Mouse (Mus musculus): ENCODE results near the gene Serpinb1c.
A peak's percentile ranks its signal among the peaks of the same experiment; 100 is the strongest.
"Not testable (repeated sequence)": the region's sequence is repeated elsewhere in the genome, so short reads cannot be mapped to it uniquely, and the experiment has no call there.

The Serpinb1c gene

DNA sequence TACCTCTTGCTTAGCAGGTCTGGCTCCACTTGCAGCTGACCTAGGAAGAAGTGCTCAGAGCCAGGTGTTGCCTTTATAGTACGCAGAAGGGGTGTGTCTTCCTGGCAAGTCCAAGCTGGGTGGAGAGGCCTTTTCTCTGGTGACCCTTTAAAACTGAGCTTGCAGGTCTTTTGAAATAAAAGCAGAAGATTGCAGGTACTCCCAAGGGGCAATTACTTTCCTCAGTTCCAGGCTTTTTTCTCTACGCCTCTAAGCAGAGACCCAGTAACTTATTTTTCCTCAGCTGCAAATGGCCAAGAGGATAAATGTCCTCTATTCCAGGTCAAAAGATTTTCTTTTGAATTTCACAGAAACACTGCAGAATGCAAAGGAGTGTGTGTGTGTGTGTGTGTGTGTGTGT, at the start of gene Serpinb1c:
Serpinb1c (minus strand) TSS at position 101 of the 400 bp plus-strand sequence.
- no peak for DNase-seq (ENCODE audit: low spot score)

DNA sequence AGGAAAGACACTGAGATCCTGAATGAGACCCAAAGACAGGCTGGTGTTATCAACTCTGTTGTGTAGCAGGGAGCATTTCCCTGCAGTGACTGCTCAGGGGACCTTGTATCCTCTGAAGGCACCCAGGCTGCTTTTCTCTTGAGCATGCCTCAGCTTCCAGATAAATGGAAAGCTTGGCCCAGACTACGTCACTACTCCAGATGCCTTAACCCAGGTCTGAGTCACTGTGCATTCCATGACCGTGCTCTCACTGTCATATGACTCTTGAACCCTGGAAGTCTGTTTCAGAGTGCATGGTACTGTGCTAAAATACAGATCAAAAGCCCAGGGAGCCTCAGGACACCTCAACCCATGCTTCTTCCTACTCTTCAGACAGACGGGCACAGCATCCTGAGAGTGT, 41.2 kb upstream of the Serpinb1c start:
- DNase-seq (ENCODE audit: low spot score) = not testable (repeated sequence)

DNA sequence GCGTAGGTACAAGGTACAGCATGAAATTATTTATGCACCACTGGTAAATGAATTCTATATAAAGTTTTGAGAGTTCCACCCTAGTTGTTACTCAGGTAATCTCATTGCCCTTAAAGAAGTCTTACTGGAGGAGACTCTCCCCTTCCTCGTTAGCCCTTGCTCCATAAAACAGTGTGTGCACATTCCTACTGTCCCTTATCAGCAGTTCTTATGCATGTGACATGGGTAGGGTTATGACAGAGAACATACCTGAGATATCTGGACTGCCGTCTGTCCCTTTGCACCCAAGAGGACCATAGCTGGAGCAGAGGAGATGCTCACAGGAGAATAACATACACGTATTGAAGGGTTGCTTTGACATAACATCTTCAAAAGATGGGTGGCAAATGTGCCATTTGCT, 40.3 kb upstream of the Serpinb1c start:
- not testable (repeated sequence) for DNase-seq (ENCODE audit: low spot score)

DNA sequence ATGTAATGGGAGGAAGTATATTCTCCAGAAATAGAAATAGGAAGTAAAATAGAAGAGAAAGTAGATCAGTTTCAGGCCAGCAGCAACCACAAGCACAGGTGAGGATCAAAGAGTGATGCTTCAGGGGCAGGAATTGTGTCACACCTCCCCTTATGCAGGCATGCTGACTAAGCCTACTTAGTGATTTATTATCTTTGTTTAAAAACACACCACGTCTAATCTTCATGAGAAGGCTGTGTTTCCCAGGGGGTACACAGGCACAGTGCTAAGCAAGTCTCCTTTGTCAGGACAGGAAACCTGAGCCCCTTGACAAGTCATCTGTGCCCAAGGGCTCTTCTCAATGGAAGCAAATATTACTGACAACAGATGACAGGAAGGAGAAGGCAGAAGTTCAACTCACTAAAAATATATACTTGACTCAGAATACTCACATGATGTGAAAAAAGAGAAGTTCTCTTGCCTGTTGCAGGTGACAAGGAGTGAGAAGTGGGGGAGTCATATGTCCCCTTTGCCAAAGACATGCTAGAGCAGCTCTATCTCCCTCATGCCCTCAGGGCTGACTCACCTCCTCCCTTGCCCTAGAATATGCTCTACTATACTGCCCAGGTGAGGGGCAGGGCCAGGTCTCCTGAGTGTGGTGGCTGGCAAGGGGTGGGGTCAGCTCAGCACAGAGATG, 36.8 kb upstream of the Serpinb1c start:
- no peak for DNase-seq (ENCODE audit: low spot score)

DNA sequence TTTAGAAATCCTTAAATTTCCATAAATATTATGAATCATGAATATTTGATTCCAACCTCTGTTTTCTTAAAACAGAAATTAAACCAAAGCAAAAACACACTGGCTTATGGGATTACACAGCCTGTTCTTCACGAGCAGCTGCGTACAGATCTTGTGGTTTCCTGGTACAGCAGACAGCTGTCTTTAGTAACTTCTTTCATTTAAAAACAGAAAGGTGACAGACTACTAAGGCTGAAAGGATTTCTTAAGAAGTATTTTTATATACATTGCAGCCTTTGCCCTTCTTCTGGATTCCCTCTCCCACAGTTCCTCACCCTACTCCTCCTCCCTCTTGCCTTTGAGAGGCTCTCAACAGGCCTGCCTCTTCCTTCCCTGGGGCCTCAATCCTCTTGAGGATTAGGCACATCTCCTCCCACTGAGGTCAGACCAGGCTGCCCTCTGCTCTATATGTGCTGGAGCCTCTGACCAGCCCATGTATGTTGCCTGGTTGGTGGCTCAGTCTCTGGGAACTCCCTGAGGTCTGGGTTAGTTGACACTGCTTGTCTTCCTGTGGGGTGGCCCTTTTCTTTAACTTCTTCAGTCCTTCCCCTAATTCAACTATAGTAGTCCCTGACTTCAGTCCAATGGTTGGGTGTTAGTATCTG, 31.2 kb upstream of the Serpinb1c start:
- DNase-seq (ENCODE audit: low spot score) = no peak

DNA sequence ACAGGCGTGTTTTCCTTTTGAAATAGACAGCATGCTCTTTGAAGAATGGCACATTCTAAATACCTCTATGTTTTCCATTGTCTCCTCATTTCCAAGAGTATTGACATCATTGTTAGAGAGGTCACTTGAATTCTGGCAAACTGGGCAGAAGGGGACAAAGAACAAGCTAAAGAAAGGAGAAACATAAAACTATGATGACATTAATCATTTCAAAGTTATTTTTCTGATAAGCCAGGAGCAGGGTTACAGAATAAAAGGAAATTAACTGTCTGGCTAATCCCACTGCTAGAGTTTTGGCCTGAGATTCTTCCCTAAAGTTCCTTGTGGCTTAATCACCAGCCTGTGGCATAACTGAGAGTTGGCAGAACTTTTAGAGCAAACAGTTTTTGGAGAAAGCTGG, 29.2 kb upstream of the Serpinb1c start:
- no peak for DNase-seq (ENCODE audit: low spot score)

DNA sequence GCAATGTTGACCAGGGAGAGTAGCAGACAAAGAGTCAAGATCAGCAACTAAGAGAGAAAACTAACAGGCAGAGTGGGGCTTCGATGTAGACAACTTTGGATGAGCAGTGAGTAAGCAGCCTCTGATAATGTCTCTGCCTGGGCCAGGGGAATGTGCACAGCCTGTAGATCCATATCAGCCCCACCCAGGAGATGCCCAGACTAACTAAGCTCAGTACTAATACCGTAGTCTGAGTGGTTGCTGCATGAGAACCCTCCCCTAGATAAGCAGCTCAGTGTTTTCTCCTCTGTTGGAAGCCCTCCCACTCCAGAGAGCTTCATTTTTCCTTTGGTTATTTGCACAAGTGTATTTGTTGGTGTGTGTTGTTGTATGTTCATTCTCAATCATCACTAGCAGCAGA, 28.6 kb upstream of the Serpinb1c start:
- no peak for DNase-seq (ENCODE audit: low spot score)

DNA sequence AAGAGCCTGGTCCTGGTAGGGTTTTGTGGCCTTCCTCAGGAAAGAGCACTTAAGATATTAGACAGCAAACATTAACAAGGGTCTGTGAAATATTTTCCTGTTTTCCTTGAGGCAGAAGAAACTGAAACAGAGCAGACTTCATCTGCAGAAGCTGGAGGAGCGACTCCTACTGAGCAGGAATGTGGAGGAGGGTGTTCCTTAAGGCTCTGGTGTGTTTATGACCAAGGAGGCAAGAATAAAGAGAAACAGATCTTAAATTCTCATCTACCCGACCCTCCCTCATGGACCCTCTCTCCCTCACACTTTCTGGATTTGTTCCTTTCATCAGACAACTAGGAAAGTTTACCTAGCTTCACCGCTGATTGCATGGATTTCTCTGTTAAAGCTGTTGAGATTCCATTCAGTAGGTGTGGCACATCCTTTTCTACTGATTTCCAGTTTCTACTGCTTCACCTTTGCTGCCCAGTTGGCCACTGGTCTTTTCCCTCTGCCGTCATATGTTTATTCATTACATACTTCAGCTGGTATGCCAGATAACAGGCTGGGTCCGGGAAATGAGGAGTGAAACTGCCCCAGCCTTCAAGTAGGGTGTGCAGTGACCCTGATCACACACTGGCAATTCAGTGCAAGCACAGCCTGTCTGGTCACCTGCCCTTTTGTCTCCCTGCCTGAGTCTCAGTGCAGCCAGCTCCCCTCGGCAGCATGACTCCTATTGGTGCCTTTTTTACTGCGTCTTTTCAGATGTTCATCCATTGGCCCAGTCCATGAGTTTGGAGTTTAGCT, 26.8 kb upstream of the Serpinb1c start:
- peak; percentile 41 for DNase-seq (ENCODE audit: low spot score)

DNA sequence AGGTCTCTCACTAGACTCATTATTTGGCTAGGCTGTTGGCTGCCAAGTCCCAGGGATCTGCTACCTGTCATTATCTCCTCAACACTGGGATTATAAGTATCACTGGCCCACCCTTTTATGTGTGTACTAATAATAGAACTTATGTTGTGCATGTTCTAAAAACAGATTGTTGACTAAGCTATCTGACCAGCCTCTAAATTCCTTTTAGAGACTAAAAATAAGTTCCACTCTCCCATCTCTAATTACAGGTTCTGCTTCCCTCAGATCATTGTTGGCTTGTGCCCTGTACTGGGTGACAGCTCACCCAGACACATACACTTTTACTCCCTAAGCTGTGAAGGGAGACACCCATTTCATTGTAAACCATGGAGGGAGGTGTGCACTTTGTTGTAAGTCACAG, 24.6 kb upstream of the Serpinb1c start:
- no peak for DNase-seq (ENCODE audit: low spot score)

DNA sequence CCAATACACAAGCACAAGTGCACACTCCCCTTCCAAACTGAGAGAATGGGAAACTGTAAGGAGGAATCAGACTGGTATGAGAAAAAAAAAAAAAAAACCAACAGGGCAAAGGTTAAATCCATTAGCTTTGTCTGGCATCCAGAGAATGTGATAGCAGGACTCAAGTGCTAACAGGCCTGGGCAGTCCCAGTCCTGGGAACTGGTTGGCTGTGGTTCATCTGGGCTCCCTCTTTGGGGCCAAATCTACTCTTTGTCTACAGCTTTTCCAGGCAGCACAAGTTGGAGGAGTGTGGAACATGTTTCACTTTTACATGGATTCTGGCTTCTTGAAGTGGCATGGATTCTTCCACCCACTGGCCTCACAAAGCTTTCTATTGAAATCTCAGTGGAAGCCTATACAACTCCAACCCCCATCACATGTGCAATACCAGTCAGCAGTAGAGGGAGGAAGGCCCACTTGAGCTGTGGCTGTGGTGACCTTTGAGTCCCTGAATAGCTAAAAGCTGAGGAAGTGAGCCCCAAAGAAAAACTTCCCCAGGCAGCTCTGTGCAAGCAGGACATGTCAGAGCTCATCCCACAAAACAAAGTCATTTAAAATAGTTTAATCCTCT, 14.9 kb upstream of the Serpinb1c start:
- no peak for DNase-seq (ENCODE audit: low spot score)

DNA sequence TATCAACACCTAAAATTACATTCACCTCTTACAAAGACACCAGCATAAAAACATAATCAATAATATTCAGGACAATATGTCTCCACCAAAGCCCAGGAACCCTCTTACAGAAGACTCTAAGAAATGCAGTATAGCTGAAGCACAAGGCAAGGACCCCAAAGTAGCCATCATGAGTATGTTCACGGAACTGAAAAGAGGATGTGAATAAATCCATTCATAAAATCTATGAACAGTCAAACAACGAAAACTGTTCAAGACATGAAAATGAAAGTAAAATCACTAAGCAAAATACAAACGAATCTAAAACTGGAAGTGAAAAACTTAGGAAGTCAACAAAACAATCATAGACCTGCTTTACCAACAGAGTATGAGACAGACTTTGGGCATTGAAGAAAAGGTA, 10.2 kb upstream of the Serpinb1c start:
- DNase-seq (ENCODE audit: low spot score) = no peak

DNA sequence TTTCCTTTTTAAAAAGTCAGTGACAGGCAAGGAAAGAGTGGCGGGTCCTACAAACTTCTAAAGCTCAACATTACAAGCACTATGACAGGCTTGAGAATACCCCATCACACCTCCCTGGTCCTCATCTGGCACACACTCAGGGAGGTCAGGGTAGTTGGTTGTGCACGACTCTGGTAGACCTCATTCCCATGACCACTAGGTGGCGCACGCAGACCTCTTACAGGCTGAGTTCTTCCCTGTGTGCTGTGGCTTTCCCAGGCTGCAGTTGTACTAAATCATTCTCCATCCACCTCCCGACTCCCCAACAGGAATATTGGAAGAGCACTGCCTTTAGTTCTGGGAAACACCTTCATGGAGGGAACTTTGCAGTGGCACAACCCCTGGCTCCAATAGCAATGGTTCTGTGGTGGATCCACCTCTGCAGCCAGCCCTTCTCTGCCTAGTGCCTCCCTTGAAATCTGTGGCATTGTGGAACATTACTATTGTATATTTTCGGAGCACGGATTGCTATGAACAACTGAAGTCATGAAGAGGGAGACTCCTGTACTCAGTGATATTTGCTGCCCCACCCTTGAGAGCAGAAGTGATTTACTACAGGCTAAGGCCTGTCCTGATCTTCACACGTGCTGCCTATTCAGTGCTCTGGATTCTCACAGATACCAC, 5.3 kb upstream of the Serpinb1c start:
- DNase-seq (ENCODE audit: low spot score) = peak; percentile 90

DNA sequence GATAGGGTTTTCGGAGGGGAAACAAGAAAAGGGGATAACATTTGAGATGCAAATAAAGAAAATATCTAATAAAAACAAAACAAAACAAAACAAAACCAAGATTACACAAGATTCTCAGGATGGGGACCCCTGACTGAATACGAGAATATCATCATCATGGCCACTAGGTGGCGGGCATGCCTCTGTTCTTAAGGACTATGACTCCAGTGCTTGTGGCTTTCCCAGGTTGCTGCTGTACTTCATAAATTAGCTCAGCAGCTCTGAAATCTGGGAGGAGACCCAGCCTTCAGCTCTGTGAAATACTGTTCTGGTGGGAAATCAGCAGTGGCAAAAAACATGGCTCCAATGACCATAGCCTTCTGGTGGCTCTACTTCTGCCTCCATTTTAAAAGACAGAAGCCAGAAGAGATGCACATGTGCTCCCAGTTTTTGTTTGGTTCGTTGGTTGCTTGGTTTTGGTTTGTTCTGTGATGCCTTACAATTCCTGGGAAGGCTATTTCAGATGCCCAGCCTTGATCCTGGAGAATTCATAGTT, 4.5 kb upstream of the Serpinb1c start:
- peak; percentile 66 for DNase-seq (ENCODE audit: low spot score)

DNA sequence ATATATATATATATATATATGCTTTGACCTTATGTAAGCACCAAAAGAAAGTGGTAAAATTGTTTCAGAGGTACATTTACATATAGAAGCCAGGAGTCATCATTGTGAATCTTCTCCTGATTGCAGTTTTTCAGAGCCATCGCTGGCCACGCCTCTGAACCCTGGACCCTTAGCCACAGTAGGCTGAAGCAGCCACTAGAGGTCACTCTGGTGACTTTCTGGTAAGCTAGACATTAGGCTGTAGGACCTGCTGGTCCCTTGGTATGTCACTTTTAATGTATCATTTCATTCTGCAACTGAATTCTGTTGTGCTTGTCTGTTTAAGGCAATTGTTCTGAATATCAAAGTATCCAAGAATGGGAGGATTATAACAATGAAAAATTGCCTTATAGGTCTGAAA, 2.6 kb upstream of the Serpinb1c start:
- peak; percentile 45 for DNase-seq (ENCODE audit: low spot score)

DNA sequence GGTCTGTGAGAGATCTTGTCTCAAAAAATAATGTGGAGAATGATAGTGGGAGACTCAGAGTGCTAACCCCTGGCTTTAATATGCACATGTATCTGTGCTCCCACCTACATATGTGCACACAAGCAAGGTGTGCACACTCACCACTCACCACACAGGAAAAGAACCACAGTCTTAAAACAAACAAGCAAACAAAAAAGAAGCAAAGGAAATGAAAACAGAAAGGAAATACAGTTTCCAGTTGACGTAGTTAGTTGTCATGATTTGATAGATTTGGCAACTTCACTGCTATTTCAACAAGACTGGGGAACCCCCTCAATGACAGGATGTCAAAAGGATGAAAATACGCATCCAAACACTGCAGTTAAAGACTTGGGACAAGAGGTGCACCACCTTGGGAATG, 1.1 kb upstream of the Serpinb1c start:
- not testable (repeated sequence) for DNase-seq (ENCODE audit: low spot score)

DNA sequence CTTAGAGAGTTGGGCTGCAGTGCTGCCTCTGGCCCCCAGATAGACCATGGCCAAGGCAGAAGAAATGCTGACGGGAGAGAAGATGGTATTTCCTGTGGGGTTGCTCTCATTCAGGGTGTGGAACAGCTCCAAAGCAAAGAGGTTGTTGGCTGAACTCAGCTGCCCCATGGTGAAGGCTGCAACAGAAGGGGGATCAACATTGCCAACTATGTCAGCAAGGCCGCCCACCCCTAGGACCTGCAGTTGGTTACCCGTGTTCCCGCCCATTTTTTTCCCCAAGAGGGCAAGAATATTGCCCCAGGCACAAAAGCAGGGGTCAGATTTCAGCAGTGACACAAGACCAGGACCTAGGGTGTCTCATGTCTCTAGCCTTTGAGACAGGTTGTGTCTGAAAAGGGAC, 1.1 kb downstream of the Serpinb1c start:
- DNase-seq (ENCODE audit: low spot score) = no peak

DNA sequence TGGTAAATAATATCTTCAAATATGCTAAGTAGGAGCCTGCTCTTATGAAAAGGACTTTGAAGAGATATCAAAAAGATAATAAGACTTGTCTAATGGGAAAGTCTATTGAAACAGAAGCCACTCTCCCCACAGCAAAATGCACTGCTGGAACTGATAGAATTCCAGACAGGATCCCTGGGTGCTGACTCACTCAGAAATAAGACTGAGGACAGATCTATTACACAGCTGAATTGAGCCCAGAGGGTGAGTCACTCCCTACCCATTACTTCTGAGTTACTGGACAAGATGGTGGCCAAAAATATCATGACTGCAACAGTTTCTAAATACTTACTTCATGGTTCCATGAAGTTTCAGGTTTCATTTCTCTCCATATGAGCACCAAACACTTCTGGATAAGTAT, 13.3 kb downstream of the Serpinb1c start:
- DNase-seq (ENCODE audit: low spot score) = no peak

DNA sequence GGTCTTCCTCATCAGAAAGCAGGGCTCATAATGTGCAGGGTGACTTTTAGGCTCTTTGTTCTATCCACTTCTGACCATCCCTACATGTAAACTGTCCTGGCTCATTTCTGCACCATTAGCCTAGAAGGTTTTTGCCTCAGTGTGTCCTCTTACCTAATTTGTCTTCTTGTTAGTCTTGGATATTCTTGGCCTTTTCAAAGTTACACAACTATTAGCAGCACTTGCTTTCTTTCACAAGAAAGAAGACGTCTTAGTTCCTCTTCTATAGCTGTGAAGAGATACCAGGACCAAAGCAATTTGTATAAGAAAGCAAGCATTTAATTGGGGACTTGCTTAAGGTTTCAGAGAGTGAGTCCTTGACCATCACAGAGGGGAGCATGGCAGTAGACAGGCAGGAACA, 24.1 kb downstream of the Serpinb1c start:
- DNase-seq (ENCODE audit: low spot score) = no peak

DNA sequence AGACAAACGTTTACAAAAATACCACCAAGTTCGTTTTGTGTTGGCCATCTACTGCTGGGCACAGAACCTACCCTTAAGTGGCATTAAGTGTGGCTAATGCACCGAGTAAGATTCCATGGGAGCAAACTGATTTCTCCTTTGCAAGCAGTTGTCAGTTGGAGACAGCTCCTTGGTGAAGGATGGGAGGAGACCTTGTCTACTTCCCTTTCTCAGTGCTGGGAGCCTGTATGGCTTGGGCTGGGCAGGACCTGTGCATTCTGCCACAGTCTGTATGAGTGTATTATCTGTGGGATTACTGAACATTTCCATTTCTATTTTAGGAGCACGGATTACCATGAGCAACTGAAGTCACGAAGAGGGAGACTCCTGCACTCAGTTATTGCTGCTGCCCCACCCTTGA, 29.2 kb downstream of the Serpinb1c start:
- DNase-seq (ENCODE audit: low spot score) = no peak

DNA sequence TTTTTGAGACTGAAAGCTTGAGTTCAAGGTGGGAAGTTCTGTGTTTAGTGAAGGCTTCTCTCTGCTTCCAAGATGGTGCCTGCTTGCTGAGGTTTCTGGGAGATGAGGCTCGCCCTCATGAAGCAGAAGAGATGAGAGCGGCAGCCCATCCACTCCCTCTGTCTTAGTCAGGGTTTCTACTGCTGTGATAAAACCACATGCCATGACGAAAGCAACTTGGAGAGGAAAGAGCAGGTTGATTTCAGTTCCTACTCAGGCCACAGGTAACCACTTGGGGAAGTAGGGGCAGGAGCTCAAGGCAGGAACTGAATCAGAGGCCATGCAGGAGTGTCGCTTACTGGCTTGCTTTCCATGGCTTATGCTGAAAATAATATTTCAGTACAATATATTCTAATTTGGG, 29.8 kb downstream of the Serpinb1c start:
- DNase-seq (ENCODE audit: low spot score) = not testable (repeated sequence)

DNA sequence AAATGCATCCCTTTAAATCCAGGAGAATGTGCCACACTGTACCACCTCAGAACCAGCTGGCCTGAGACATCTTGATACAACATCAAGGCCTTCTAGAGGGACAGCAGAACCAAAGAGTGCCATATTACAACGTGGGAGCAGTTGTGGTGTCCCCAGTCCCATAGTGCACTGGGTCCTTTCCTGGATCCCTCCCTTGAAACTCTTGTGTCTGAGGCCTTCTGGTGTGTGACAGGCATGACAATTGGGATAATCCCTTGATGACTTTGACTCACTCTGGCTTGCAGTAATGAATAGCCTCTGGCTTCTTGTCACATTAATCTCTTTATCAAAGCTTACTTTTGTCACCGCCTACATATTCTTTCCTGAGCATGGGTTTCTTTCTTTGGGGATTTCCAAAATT, 31.0 kb downstream of the Serpinb1c start:
- no peak for DNase-seq (ENCODE audit: low spot score)

DNA sequence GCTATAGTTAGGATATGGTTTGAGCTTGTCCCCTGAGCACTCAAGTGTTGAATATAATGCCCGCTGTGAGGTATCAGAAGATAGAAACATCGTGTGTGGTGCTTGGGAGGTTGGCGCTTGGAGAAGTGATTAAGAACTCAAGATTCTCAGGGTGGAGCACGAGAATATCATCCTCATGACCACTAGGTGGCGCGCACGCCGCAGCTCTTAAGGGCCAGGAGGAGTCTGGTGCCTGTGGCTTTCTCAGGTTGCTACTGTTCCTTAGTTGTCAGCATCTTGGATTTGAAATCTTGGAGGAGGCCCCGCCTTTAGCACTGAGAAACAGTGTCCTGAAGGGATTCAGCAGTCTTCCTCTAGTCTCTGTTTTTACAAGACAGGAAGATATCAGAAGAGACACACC, 31.5 kb downstream of the Serpinb1c start:
- DNase-seq (ENCODE audit: low spot score) = peak; percentile 73
